Mouse (Mus musculus) C2C12 (cell line): ENCODE data around the gene Grip1. TPM values are rescaled to one million over a fixed set of nuclear protein-coding genes. Genes with fewer than 3 reads are reported as not detected.

ENCODE experiments used
- H3K27me3 ChIP-seq: one replicate; pipeline ENCODE4 v1.6.1; 2011; ENCODE audit not compliant: control insufficient read depth, insufficient read depth, insufficient read length
- H3K36me3 ChIP-seq: one replicate; pipeline ENCODE4 v1.6.1; 2011; ENCODE audit not compliant: control insufficient read depth, insufficient read depth
- H3K4me3 ChIP-seq: one replicate; pipeline ENCODE4 v1.5.1; 2011; ENCODE audit warnings: mild to moderate bottlenecking, control low read depth; ENCODE audit not compliant: poor library complexity, insufficient read depth, severe bottlenecking
- H3K79me2 ChIP-seq: one replicate; pipeline ENCODE4 v1.6.1; 2011; ENCODE audit not compliant: control insufficient read depth, insufficient read depth
- H3K79me3 ChIP-seq: one replicate; pipeline ENCODE4 v1.6.1; 2011; ENCODE audit warnings: low read depth, control low read depth
- H3ac ChIP-seq: one replicate; pipeline ENCODE3; 2011; ENCODE audit warnings: low read depth; ENCODE audit not compliant: control insufficient read depth, insufficient read length
- CEBPB ChIP-seq: IDR thresholded peaks from one replicate; pipeline ENCODE4 v1.6.1; 2011; ENCODE audit warnings: low read depth, mild to moderate bottlenecking, control low read depth, moderate library complexity
- CTCF ChIP-seq: IDR thresholded peaks from one replicate; pipeline ENCODE4 v1.5.1; 2011; ENCODE audit not compliant: control insufficient read depth, insufficient read depth, insufficient read length
- FOSL1 ChIP-seq: IDR thresholded peaks from one replicate; pipeline ENCODE4 v1.8.0; 2011; ENCODE audit warnings: mild to moderate bottlenecking, low read length; ENCODE audit not compliant: poor library complexity, insufficient read depth, severe bottlenecking
- MAX ChIP-seq: IDR thresholded peaks from one replicate; pipeline ENCODE4 v1.6.1; 2011; ENCODE audit warnings: mild to moderate bottlenecking, control low read depth
- MYOD1 ChIP-seq: IDR thresholded peaks from one replicate; pipeline ENCODE4 v1.6.1; 2011; ENCODE audit warnings: low read depth; ENCODE audit not compliant: control insufficient read depth, insufficient read length
- MYOG ChIP-seq: IDR thresholded peaks from one replicate; pipeline ENCODE4 v1.6.1; 2011; ENCODE audit not compliant: control insufficient read depth, insufficient read length; ENCODE audit errors: extremely low read depth
- USF1 ChIP-seq: IDR thresholded peaks from one replicate; pipeline ENCODE4 v1.6.1; 2011; ENCODE audit warnings: low read depth, mild to moderate bottlenecking, control low read depth, moderate library complexity
- polyA plus RNA-seq: library from polyadenylated mRNA; unstranded; fragments of >200 nt; fragmentation: generic; extraction: Trizol; gene quantifications from one replicate; pipeline ENCODE4 v1.2.1, GENCODE M21; 2012; ENCODE audit warnings: missing spikeins

The Grip1 gene
- polyA plus RNA-seq, 1 experiment, result 0.02 TPM

DNA sequence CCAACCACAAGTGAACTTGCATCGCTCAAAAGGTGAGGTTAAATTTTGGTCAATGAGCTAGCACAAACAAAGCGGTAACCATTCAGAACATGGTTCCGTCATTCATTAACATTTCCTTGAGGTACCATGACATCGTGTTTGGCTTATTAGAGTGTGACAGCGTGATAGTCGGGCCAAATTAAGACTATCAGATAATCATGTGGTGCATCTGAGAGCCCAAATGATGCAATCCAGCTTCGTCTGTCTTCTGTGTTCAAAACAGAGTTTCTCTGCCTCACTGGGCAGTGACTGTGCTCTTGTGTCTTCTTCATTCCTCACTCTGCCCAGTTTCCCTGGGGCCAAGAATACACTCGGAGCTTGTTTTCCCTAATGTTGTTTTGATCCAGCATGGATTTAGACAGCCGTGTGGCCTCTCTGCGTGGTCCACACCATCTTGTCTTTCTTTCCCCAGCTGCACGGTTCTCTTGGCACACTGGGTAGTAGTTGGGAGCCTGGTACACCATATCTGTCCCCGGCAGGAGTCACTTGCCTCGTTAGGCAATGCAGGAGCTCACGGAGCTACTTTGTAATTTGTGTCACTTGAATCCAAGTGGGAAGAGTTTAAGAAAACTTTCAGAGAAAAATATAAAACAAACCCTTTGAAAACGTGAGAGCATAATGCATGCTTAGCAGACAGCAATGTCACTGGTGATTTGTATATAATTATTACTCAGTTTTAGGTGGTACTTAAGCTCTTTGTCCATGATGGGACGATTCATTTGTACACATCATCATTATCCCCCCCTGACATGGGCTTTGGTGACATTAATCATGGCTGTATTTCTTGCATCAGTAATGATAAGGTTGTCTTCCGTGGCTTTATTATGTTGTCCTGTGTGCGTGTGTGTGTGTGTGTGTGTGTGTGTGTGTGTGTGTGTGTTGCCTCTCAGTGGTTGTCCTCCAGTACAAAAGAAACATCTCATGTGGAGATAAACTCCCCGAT, 281.7 kb downstream of the Grip1 start:
- no peaks in the 10 kb centered on the region for H3K79me2 ChIP-seq
- H3K27me3 ChIP-seq, result no peaks in the 10 kb centered on the region
- H3K79me3 ChIP-seq, result no peaks in the 10 kb centered on the region
- TF ChIP-seq MAX, result no peak
- no peak for TF ChIP-seq USF1
- no peak for TF ChIP-seq CTCF
- TF ChIP-seq MYOD1, result no peak
- TF ChIP-seq FOSL1, result no peak
- no peak for TF ChIP-seq MYOG
- no peak for TF ChIP-seq CEBPB
- H3K36me3 ChIP-seq, result no peaks in the 10 kb centered on the region
- H3ac ChIP-seq, result no peak overlapping the region
- H3K4me3 ChIP-seq, result no peak overlapping the region

DNA sequence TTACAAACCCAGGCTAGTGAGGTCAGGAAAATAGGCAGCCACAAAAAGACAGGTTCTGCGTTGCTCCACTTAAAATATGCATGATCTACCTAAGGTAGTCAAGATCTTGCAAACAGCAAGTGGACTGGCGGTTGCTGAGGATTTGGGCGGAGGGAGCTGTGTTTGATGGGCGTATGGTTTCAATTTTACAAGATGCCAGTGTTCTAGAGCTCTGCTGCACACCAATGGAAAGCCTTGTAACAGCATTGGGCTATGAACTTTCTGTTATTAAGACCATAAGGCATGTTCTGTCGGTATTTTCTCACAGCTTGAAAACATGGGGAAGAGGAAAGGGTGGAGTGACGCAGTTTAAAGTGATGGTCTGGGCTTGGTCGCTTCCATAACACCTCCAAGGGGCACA, 285.8 kb downstream of the Grip1 start:
- Histone ChIP-seq H3K36me3 (no peaks in the 10 kb centered on the region), H3K27me3 (no peaks in the 10 kb centered on the region)
- no peak for TF ChIP-seq CTCF
- TF ChIP-seq CEBPB, result no peak
- no peak for TF ChIP-seq MYOD1

DNA sequence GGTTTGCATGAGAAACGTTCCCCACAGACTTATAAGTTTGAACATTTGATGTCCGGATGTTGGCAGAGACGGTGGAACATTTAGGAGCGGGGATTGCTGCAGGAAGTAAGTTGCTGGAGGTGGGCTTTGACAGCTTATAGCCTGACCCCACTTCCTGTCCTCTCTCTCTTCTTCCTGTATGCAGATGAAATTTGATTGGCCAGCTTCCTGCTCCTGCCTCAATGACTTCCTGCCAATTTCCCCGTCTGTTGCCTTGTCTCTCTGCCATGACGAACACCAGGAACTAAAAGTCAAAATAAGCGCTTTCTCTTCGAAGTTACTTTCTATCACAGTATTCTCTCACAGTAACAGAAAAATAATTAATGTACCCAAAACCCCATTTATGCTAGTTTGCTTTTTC, 289.1 kb downstream of the Grip1 start:
- Histone ChIP-seq H3K79me2 (no peaks in the 10 kb centered on the region), H3K36me3 (no peaks in the 10 kb centered on the region), H3K79me3 (no peaks in the 10 kb centered on the region), H3ac (no peak overlapping the region), H3K4me3 (no peak overlapping the region), H3K27me3 (no peaks in the 10 kb centered on the region)
- TF ChIP-seq MAX, result no peak
- TF ChIP-seq USF1, result no peak
- no peak for TF ChIP-seq CEBPB
- no peak for TF ChIP-seq CTCF
- no peak for TF ChIP-seq FOSL1
- no peak for TF ChIP-seq MYOG
- no peak for TF ChIP-seq MYOD1

More for the DNA sequence above, 285.8 kb downstream of the Grip1 start:
- Histone ChIP-seq H3K79me3 (no peaks in the 10 kb centered on the region), H3K4me3 (no peak overlapping the region), H3K79me2 (no peaks in the 10 kb centered on the region), H3ac (no peak overlapping the region)

DNA sequence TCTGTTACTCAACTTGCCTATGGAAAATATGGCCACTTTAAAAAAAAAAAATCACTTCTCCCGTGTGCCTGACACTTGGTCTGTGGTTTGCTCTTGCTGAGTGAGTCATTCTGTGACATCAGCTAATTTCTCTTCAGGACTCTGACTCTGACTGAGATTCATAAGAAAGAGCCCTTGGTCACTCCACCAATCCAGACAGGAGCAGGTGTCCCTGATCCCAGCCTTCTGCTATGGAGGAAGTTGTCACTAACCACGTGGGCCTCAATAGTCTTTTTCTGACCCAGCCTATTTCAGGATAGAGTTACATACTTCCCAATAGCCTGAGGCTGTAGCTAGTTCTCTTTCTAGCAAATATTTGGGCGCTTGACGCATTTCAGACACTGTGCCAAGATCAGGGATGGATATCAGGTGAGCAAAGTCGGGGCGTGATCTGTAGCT, 298.8 kb downstream of the Grip1 start:
- H3K79me3 ChIP-seq, result no peaks in the 10 kb centered on the region
- H3ac ChIP-seq, result no peak overlapping the region
- H3K36me3 ChIP-seq, result no peaks in the 10 kb centered on the region
- H3K4me3 ChIP-seq, result no peak overlapping the region
- no peaks in the 10 kb centered on the region for H3K27me3 ChIP-seq
- H3K79me2 ChIP-seq, result no peaks in the 10 kb centered on the region
- TF ChIP-seq MYOD1, result peak; percentile 67
- peak; percentile 69 for TF ChIP-seq MAX
- peak; percentile 95 for TF ChIP-seq USF1
- no peak for TF ChIP-seq CEBPB
- no peak for TF ChIP-seq CTCF
- TF ChIP-seq MYOG, result no peak
- peak; percentile 62 for TF ChIP-seq FOSL1

GRCm38 (mm10) chr10:119756271-119756670, 302.6 kb downstream of the Grip1 start:
- Histone ChIP-seq H3K4me3 (no peak overlapping the region), H3ac (no peak overlapping the region), H3K79me2 (no peaks in the 10 kb centered on the region), H3K36me3 (no peaks in the 10 kb centered on the region), H3K27me3 (no peaks in the 10 kb centered on the region), H3K79me3 (no peaks in the 10 kb centered on the region)
- TF ChIP-seq MYOG (no peak), MYOD1 (no peak), MAX (no peak), USF1 (no peak), CEBPB (no peak), CTCF (no peak), FOSL1 (no peak)

GRCm38 (mm10) chr10:119757219-119757618, 303.6 kb downstream of the Grip1 start:
- no peak for TF ChIP-seq CTCF
- no peak for TF ChIP-seq CEBPB
- TF ChIP-seq MYOG, result no peak
- no peak for TF ChIP-seq MYOD1
- TF ChIP-seq USF1, result no peak
- no peak for TF ChIP-seq MAX
- TF ChIP-seq FOSL1, result no peak
- H3K79me3 ChIP-seq, result no peaks in the 10 kb centered on the region

More at GRCm38 (mm10) chr10:119757219-119757618, 303.6 kb downstream of the Grip1 start:
- Histone ChIP-seq H3ac (no peak overlapping the region), H3K4me3 (no peak overlapping the region), H3K79me2 (no peaks in the 10 kb centered on the region), H3K36me3 (no peaks in the 10 kb centered on the region), H3K27me3 (no peaks in the 10 kb centered on the region)
